Mouse (Mus musculus) gastrocnemius, postnatal 4 days (tissue): ENCODE measurements around the gene Fam163b. TPM values are rescaled to one million over a fixed set of nuclear protein-coding genes. Genes with fewer than 3 reads are reported as not detected.

Experiments
- DNase-seq, 2 experiments: peaks; one replicate each; pipeline ENCODE4 v3.0.0; 2021 to 2022; ENCODE audit warnings: low spot score in 2 of 2, mixed read lengths in 2 of 2
- total RNA-seq, 2 experiments: library from RNA; stranded (reverse); gene quantifications; 2 replicates each; pipeline ENCODE4 v1.2.3; 2021

Gene Fam163b
- total RNA-seq, 2 experiments from 2014 or later = 0.29 to 0.39 TPM

DNA sequence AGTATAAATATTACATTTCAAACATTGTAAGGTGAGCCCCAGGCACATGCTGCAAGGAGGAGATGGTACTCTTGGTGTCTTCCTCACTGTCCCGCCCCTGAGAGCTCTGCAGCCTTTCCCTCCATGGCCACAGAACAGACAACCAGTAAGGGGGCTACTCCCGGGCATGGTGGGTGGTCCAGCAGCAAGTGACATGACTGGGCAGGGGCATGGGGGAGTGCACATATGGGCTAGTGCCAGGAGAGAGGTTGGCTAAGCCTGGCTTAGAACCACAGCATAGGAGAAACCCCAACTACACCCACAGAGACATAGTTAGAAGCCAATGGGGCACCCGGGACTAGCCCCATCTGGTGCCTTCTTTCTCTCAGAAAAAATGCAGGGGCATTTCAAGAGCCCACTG lies 6.0 kb downstream of the Fam163b start:
- no peak for DNase-seq

DNA sequence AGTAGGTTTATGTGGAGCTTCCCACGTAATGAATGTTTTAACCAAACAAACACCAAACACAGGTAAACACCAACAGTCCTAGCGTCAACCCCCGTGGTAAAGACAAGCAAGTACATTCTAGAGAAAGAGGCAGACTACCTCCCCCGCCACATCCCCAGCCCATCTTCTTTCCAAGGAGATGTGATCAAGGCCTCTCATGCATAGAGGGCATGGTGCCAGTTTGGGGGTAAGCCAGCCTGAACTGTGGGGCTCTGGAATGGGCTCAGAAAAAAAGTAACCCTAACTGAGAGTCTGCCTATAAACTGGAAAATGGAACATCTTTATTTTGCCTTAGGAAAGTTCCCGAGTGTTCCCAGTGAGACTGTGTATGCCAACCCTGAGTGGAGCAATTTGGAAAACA lies 6.4 kb downstream of the Fam163b start:
- DNase-seq = no peak

GRCm38 (mm10) chr2:27128990-27129389 lies 13.3 kb downstream of the Fam163b start:
- no peak for DNase-seq

GRCm38 (mm10) chr2:27126496-27126895 lies 15.8 kb downstream of the Fam163b start:
- no peak for DNase-seq

GRCm38 (mm10) chr2:27125979-27126378 lies 16.3 kb downstream of the Fam163b start:
- peak; percentile 36 to 58 for DNase-seq

DNA sequence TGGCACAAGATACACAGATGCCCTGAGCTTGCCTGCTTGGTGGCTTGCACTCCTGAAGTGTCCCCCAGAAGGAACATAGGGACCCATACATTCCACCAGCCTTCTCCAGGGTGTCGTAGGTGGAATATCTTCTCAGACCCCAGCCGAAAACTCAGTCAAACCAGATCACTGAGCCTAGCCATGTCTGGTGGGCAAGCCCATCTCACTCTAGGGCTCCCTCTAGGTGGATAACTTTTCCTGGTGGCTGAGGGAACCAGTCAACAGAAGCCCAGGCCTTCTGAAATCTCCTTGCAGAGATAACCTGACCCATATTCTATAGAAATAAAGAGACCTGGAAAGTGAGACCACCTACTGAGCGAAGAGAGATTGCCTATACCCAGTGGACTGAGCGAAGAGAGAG lies 19.2 kb downstream of the Fam163b start:
- no peak for DNase-seq

- no peak for DNase-seq
Observed at GRCm38 (mm10) chr2:27122578-27122977, 19.7 kb downstream of the Fam163b start.

DNA sequence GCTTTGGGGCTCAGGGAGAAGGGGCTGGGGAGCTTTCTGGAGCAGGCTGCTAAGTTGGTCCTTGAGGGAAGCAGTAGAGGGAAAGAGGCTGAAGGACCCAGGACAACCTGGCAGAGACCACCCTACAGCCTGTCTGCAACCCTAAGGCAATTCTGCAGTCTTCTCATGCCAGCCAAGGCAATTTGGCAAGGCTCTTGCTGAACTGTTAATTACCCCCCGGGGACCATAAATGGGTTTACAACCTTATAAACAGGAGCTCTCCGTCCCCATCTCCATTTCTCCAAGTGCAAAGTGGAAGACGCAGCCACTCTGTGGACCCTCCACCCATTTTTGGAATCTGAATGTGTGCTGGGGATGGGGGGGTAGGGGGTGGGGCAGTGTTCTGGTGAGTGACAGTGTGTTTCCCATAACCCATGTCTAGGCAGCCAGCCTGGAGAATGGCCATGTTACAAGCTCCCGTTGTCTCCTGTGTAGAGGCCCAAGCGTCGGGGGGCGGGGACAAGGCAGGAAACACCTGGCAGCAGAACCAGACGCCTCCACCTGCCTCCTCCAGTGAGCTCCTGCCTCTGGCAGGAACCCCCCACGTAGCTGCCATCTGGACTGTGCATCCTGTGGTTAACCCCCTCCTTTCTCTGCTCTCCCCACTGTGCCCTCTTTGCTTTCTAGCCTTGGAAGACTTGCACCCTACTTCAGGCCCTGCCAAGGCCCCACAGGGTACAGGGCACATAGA lies 20.5 kb downstream of the Fam163b start:
- DNase-seq = no peak

- peak in 1 of 2 experiments; percentile 62 for DNase-seq
Observed at GRCm38 (mm10) chr2:27120241-27120641, 22.1 kb downstream of the Fam163b start.

- no peak for DNase-seq
Observed at GRCm38 (mm10) chr2:27119766-27120165, 22.5 kb downstream of the Fam163b start.

DNA sequence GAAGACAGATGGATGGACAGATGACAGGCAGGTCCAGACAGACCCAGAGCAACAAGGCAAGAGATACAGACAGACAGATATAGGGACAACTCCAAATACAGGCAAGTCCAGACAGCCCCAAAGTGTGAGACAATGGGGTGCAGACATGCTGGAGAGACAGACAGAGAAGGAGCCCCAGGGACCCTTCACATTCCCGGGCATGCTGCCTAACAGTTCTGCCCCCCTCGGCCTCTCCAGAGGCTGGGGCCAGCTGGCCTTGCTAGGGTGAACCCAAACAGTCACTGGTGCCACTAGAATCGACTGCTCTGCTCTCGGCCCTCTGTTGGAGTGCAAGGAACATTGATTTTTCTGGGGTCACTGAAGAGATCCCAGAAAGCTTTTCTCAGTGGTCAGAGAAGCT lies 23.8 kb downstream of the Fam163b start:
- no peak for DNase-seq

GRCm38 (mm10) chr2:27114169-27114568 lies 28.1 kb downstream of the Fam163b start:
- DNase-seq = no peak

- DNase-seq = no peak
Observed at GRCm38 (mm10) chr2:27112585-27112984, 29.7 kb downstream of the Fam163b start.

DNA sequence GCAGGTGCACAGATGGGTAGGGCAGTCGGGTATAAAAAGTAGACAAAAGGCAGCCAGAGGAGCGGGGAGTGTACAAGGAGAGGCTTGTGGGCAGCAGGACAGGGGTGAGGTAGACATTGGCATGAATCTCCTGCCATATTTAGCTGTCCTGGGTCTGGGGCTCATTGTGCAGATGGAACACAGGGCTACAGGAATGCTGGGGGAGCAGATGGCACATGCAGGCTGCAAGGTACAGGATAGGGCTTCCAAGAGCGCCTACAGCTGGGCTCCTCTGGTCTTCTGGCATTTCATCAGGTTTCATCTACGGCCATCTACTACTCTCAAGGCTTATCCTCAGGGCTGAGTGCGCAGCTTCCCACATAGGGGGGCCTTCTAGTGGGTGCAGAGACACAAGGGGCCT lies 33.2 kb downstream of the Fam163b start:
- no peak for DNase-seq

DNA sequence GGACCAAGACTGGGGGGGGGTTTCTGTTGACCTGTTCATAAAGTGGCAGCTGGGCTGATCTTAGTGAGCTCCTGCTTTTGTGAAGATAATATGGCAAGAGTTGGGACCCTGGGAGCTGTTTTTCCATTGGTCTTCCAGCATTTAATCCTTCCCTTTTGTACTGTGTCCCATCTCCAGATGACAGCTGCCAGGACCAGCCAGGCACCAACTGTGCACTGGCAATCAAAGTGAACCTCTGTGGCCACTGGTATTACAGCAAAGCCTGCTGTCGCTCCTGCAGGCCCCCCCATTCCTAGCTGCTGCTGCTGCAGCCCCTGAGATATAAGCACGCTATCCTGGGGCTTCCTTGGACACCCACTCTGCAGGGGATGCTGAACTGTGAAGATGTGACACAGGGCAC lies 34.1 kb downstream of the Fam163b start:
- DNase-seq = no peak

- no peak for DNase-seq
Observed at GRCm38 (mm10) chr2:27106816-27107215, 35.5 kb downstream of the Fam163b start.

GRCm38 (mm10) chr2:27103554-27103953 lies 38.7 kb downstream of the Fam163b start:
- DNase-seq = no peak

DNA sequence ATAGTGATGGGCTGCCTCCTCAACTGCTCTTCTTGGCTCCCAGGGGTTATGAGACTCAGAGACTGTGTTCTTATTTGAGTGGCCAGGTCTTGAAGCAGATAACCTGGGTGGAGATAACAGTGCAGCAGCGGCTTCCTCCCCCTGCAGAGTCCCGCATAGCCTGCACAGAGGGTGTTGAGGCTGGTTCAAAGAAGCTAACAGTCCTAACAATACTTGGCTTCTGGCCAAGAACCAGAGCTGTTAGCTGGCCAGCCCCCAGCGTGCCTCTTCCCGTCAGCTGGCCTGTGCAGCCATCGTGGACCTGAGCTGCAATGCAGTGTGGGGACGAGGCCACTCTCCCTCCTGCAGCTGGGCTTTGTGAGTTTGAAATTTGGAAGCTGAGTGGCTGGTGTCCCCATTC lies 44.5 kb downstream of the Fam163b start:
- peak in 1 of 2 experiments; percentile 45 for DNase-seq

GRCm38 (mm10) chr2:27097241-27097656 lies 45.0 kb downstream of the Fam163b start:
- DNase-seq = no peak

DNA sequence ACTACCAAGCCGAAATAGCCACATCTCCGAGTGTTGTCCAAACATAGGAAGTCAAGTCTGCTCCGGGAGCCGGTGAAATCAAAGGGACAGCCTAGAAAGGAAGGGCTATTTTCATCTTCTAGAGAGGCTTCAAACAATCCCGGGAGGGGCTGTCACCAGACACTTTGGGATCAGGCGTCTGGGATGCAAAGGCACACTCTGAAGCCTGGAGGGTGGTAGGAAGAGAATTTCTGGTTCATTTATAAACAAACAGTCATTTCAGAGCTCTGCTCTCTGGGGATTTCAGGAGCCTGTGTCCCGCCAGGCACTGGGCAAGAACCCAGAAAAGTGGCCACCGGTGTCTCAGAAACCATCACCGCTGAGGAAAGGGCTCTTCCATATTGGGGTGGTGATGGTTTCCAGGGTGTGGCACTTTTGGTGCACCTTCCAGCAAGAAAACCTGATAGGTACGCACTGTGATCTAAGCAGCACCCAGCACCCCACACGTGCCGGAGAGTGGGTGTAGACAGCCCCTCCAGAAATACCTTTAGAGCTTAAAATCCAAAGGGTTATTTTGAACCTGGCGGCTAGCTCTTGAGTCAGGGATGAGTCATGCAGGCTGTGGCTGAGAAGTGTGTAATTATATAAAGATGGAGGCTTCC lies 45.8 kb downstream of the Fam163b start:
- DNase-seq = no peak

DNA sequence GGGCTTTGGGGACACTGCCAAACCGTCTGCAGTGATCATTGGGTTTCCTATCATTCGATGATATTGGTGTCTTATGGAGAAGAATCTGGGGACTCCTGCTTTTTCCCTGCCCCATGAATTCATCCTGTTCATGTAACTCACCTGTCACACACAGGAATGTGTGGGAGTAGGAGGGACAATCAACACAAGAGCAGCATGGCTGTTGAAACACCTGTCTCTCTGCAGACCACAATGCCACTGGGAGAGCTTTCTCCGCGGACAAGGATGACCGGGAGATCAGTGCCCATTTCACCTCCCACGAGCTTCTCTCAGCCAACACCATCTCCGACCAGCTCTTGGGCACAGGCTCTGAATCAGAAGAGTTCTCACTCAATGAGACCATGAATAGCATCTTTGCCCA lies 47.1 kb downstream of the Fam163b start:
- DNase-seq = no peak

DNA sequence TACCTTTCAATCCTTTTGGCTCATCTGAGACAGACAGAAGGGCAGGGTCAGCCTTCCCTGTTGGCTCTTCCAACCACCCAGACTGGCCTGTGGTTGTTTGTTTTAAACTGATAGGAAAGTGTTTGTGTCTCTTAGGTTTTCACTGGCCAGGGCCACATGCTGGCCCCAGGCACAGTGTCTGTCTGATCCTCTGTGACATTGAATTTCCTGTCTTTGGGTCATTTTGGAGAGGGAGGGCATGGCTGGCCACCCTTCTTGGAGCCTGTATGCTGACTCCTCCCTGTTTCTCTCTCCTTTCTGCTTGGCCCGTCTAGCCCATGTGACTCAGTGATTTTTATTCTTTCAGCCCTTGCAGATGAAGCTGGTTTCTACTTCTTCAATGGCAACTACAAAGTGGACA lies 53.1 kb downstream of the Fam163b start:
- no peak for DNase-seq

GRCm38 (mm10) chr2:27088700-27089099 lies 53.6 kb downstream of the Fam163b start:
- DNase-seq = no peak
